Mouse (Mus musculus) G1E (cell line): ENCODE results near the gene Gtf2a2.

Experiments
- CTCF ChIP-seq: IDR thresholded peaks from 2 replicates; pipeline ENCODE4 v1.5.1; 2012; ENCODE audit warnings: low read depth, low read length, inconsistent platforms, mixed read lengths
- GATA1 ChIP-seq: IDR thresholded peaks from 2 replicates; pipeline ENCODE4 v1.6.1; 2012; ENCODE audit warnings: borderline replicate concordance, low read length, inconsistent platforms, mixed read lengths
- POLR2AphosphoS5 ChIP-seq: IDR thresholded peaks from 2 replicates; pipeline ENCODE4 v1.6.1; 2012; ENCODE audit warnings: low read depth, low read length, inconsistent platforms; ENCODE audit not compliant: insufficient replicate concordance
- TAL1 ChIP-seq: conservative IDR thresholded peaks from 2 replicates; pipeline ENCODE4 v1.6.1; 2012; ENCODE audit warnings: low read depth, low read length, inconsistent platforms, mixed read lengths

DNA sequence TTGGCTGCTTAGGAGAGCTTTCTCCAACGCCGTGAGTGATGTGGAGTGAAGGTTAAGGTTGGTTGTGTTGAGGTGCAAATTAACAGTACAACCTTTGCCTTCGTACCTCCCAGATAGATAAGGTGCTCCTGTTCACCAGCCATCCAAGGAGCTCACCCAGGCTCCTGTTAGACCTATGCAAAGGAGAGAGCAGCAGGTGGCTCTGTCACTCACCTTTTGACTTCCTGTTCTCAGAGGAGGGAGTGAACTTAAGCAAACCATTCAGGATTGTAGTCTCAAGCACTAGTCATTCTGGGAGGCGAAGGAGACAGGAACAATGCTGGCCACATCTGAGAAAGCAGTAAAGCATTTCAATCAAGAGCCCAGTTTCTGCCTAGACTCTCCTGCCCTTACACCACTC lies 24.3 kb downstream of the Gtf2a2 start:
- TF ChIP-seq CTCF (no peak), GATA1 (no peak), TAL1 (no peak), POLR2AphosphoS5 (no peak)
